Mouse (Mus musculus) spleen, adult 2 months (tissue): ENCODE results near the gene Nt5c.

Experiments
- CTCF ChIP-seq: fragments of 200-500 bp; IDR thresholded peaks from 2 replicates; pipeline ENCODE4 v1.5.1; 2011; ENCODE audit warnings: mild to moderate bottlenecking, inconsistent platforms; ENCODE audit not compliant: insufficient read depth, insufficient read length, insufficient replicate concordance; ENCODE audit errors: extremely low read depth
- POLR2A ChIP-seq: fragments of 200-500 bp; IDR thresholded peaks from 2 replicates; pipeline ENCODE4 v1.6.1; 2011; ENCODE audit warnings: low read depth, low read length, inconsistent platforms

GRCm38 (mm10) chr11:115521080-115521479 is 29.4 kb upstream of the Nt5c start:
- TF ChIP-seq POLR2A: no peak
- TF ChIP-seq CTCF: no peak
